Mouse (Mus musculus): ENCODE data around the gene Nat8f3. TPM values are rescaled to one million over a fixed set of nuclear protein-coding genes. Genes with fewer than 3 reads are reported as not detected.
"Not testable (repeated sequence)": the region's sequence is repeated elsewhere in the genome, so short reads cannot be mapped to it uniquely, and the experiment has no call there.

Gene Nat8f3
- total and polyA plus RNA-seq, 3 experiments: 0.06 TPM; not detected in 2

GRCm38 (mm10) chr6:85803180-85803579, 37.6 kb upstream of the Nat8f3 start:
- not testable (repeated sequence) for H3K4me1 ChIP-seq (ENCODE audit: control insufficient read depth in 1 of 2, insufficient read depth in 2 of 2, low read length in 2 of 2); H3K27me3 ChIP-seq (ENCODE audit: control insufficient read depth in 1 of 2, insufficient read depth in 2 of 2, low read length in 2 of 2); H3K4me3 ChIP-seq (ENCODE audit: control insufficient read depth in 1 of 2, insufficient read depth in 1 of 2, low read depth in 2 of 2, low read length in 2 of 2); H3K36me3 ChIP-seq (ENCODE audit: control insufficient read depth in 1 of 2, insufficient read depth in 2 of 2, low read length in 2 of 2); H3K27ac ChIP-seq (ENCODE audit: control insufficient read depth, low read depth, low read length); H3K9me3 ChIP-seq (replicated peaks; ENCODE audit: insufficient read depth, low read length); DNase-seq (ENCODE audit: low read depth, low spot score); H3K79me2 ChIP-seq (ENCODE audit: control insufficient read depth, insufficient read depth, low read length, poor library complexity); H3K9ac ChIP-seq (ENCODE audit: control insufficient read depth, low read depth, low read length, poor library complexity, severe bottlenecking)

GRCm38 (mm10) chr6:85763127-85764070, 2.2 kb downstream of the Nat8f3 start:
- not testable (repeated sequence) for H3K4me3 ChIP-seq (ENCODE audit: control insufficient read depth in 1 of 2, insufficient read depth in 1 of 2, low read depth in 2 of 2, low read length in 2 of 2); H3K9ac ChIP-seq (ENCODE audit: control insufficient read depth, low read depth, low read length, poor library complexity, severe bottlenecking); H3K27ac ChIP-seq (ENCODE audit: control insufficient read depth, low read depth, low read length); H3K36me3 ChIP-seq (ENCODE audit: control insufficient read depth in 1 of 2, insufficient read depth in 2 of 2, low read length in 2 of 2); H3K27me3 ChIP-seq (ENCODE audit: control insufficient read depth in 1 of 2, insufficient read depth in 2 of 2, low read length in 2 of 2); H3K79me2 ChIP-seq (ENCODE audit: control insufficient read depth, insufficient read depth, low read length, poor library complexity); DNase-seq (ENCODE audit: low read depth, low spot score); H3K4me1 ChIP-seq (ENCODE audit: control insufficient read depth in 1 of 2, insufficient read depth in 2 of 2, low read length in 2 of 2); H3K9me3 ChIP-seq (replicated peaks; ENCODE audit: insufficient read depth, low read length)

GRCm38 (mm10) chr6:85762678-85763077, 2.9 kb downstream of the Nat8f3 start:
- H3K4me3 ChIP-seq (ENCODE audit: control insufficient read depth in 1 of 2, insufficient read depth in 1 of 2, low read depth in 2 of 2, low read length in 2 of 2); DNase-seq (ENCODE audit: low read depth, low spot score); H3K27ac ChIP-seq (ENCODE audit: control insufficient read depth, low read depth, low read length); H3K9me3 ChIP-seq (replicated peaks; ENCODE audit: insufficient read depth, low read length); H3K27me3 ChIP-seq (ENCODE audit: control insufficient read depth in 1 of 2, insufficient read depth in 2 of 2, low read length in 2 of 2); H3K4me1 ChIP-seq (ENCODE audit: control insufficient read depth in 1 of 2, insufficient read depth in 2 of 2, low read length in 2 of 2); H3K9ac ChIP-seq (ENCODE audit: control insufficient read depth, low read depth, low read length, poor library complexity, severe bottlenecking); H3K79me2 ChIP-seq (ENCODE audit: control insufficient read depth, insufficient read depth, low read length, poor library complexity); H3K36me3 ChIP-seq (ENCODE audit: control insufficient read depth in 1 of 2, insufficient read depth in 2 of 2, low read length in 2 of 2): not testable (repeated sequence)

- H3K4me1 ChIP-seq (ENCODE audit: control insufficient read depth in 1 of 2, insufficient read depth in 2 of 2, low read length in 2 of 2); H3K27ac ChIP-seq (ENCODE audit: control insufficient read depth, low read depth, low read length); H3K36me3 ChIP-seq (ENCODE audit: control insufficient read depth in 1 of 2, insufficient read depth in 2 of 2, low read length in 2 of 2); DNase-seq (ENCODE audit: low read depth, low spot score); H3K9me3 ChIP-seq (replicated peaks; ENCODE audit: insufficient read depth, low read length); H3K9ac ChIP-seq (ENCODE audit: control insufficient read depth, low read depth, low read length, poor library complexity, severe bottlenecking); H3K79me2 ChIP-seq (ENCODE audit: control insufficient read depth, insufficient read depth, low read length, poor library complexity); H3K27me3 ChIP-seq (ENCODE audit: control insufficient read depth in 1 of 2, insufficient read depth in 2 of 2, low read length in 2 of 2); H3K4me3 ChIP-seq (ENCODE audit: control insufficient read depth in 1 of 2, insufficient read depth in 1 of 2, low read depth in 2 of 2, low read length in 2 of 2): not testable (repeated sequence)
Observed at GRCm38 (mm10) chr6:85755705-85756249, 9.8 kb downstream of the Nat8f3 start.

- peak; percentile 14 for DNase-seq (ENCODE audit: low read depth, low spot score)
- not testable (repeated sequence) for H3K79me2 ChIP-seq (ENCODE audit: control insufficient read depth, insufficient read depth, low read length, poor library complexity); H3K4me3 ChIP-seq (ENCODE audit: control insufficient read depth in 1 of 2, insufficient read depth in 1 of 2, low read depth in 2 of 2, low read length in 2 of 2); H3K27me3 ChIP-seq (ENCODE audit: control insufficient read depth in 1 of 2, insufficient read depth in 2 of 2, low read length in 2 of 2); H3K27ac ChIP-seq (ENCODE audit: control insufficient read depth, low read depth, low read length); H3K9ac ChIP-seq (ENCODE audit: control insufficient read depth, low read depth, low read length, poor library complexity, severe bottlenecking); H3K9me3 ChIP-seq (replicated peaks; ENCODE audit: insufficient read depth, low read length); H3K36me3 ChIP-seq (ENCODE audit: control insufficient read depth in 1 of 2, insufficient read depth in 2 of 2, low read length in 2 of 2); H3K4me1 ChIP-seq (ENCODE audit: control insufficient read depth in 1 of 2, insufficient read depth in 2 of 2, low read length in 2 of 2)
- TF ChIP-seq CTCF (IDR thresholded peaks at IDR 0.05 in 2 of 3, conservative IDR thresholded peaks at IDR 0.05 in 1 of 3; ENCODE audit: control insufficient read depth in 1 of 3, insufficient read depth in 1 of 3, low read depth in 2 of 3, low read length in 3 of 3, poor library complexity in 1 of 3, severe bottlenecking in 1 of 3): peak in 2 of 3 experiments; percentile 29; a peak in 4 of 6 replicates
- peak; percentile 27 for TF ChIP-seq RAD21 (IDR thresholded peaks at IDR 0.05; ENCODE audit: low read depth, low read length)
Observed at GRCm38 (mm10) chr6:85713105-85713504, 52.4 kb downstream of the Nat8f3 start, which contains the start of gene Nat8f7. Nat8f7 (minus strand) TSS chr6:85713205.

GRCm38 (mm10) chr6:85709607-85710006, 55.9 kb downstream of the Nat8f3 start:
- H3K27me3 ChIP-seq (ENCODE audit: control insufficient read depth in 1 of 2, insufficient read depth in 2 of 2, low read length in 2 of 2); H3K4me3 ChIP-seq (ENCODE audit: control insufficient read depth in 1 of 2, insufficient read depth in 1 of 2, low read depth in 2 of 2, low read length in 2 of 2); H3K36me3 ChIP-seq (ENCODE audit: control insufficient read depth in 1 of 2, insufficient read depth in 2 of 2, low read length in 2 of 2); H3K9ac ChIP-seq (ENCODE audit: control insufficient read depth, low read depth, low read length, poor library complexity, severe bottlenecking); H3K27ac ChIP-seq (ENCODE audit: control insufficient read depth, low read depth, low read length); H3K4me1 ChIP-seq (ENCODE audit: control insufficient read depth in 1 of 2, insufficient read depth in 2 of 2, low read length in 2 of 2); DNase-seq (ENCODE audit: low read depth, low spot score); H3K79me2 ChIP-seq (ENCODE audit: control insufficient read depth, insufficient read depth, low read length, poor library complexity); H3K9me3 ChIP-seq (replicated peaks; ENCODE audit: insufficient read depth, low read length): not testable (repeated sequence)
